Mouse (Mus musculus) small intestine, adult 10 weeks (tissue): Measurements from ENCODE around the gene Ldb3. TPM values are rescaled to one million over a fixed set of nuclear protein-coding genes. Genes with fewer than 3 reads are reported as not detected.

Experiments
- polyA plus RNA-seq: library from polyadenylated mRNA; stranded (reverse); fragments of 350-450 nt; fragmentation: Illumina TruSeq; extraction: RNeasy Lipid Tissue Mini Kit (QIAGEN cat#74804); gene quantifications from one replicate; pipeline ENCODE4 v1.2.3, GENCODE M21; 2014; ENCODE audit warnings: low replicate concordance

Gene Ldb3
- 53.5 TPM for polyA plus RNA-seq

GRCm38 (mm10) chr14:34588498-34588897 lies at the start of gene Ldb3:
Gene Ldb3 (minus strand): TSS chr14:34588682.

GRCm38 (mm10) chr14:34599941-34600340 lies 11.5 kb upstream of the Ldb3 start, which contains the start of gene Opn4:
Gene Opn4 (minus strand): TSS chr14:34600142.

GRCm38 (mm10) chr14:34522701-34523100 lies 65.8 kb downstream of the Ldb3 start, which contains the start of gene 9230112D13Rik:
Gene 9230112D13Rik (minus strand): TSS chr14:34522801.

GRCm38 (mm10) chr14:34503325-34503647 lies 85.2 kb downstream of the Ldb3 start, which contains the start of gene Bmpr1a:
Gene Bmpr1a (minus strand): TSS chr14:34503341.

Other genes starting within 250 kb of the Ldb3 start
- not detected for gene Fam25c, start 233.2 kb downstream of the Ldb3 start, polyA plus RNA-seq
- gene Sncg, start 213.9 kb downstream of the Ldb3 start, polyA plus RNA-seq = not detected
- 2.5 TPM for gene Mmrn2, start 213.2 kb downstream of the Ldb3 start, polyA plus RNA-seq
- gene Bmpr1a, start 85.3 kb downstream of the Ldb3 start, polyA plus RNA-seq = 137 TPM
- gene 9230112D13Rik, start 65.9 kb downstream of the Ldb3 start, polyA plus RNA-seq = not detected
- gene Opn4, start 11.5 kb upstream of the Ldb3 start, polyA plus RNA-seq = not detected
- gene Wapl, start 85.2 kb upstream of the Ldb3 start, polyA plus RNA-seq = 148 TPM
- not detected for gene Grid1, start 231.4 kb upstream of the Ldb3 start, polyA plus RNA-seq